Mouse (Mus musculus) embryonic facial prominence, embryonic 11.5 days (tissue): ENCODE measurements around the gene Bbs12. TPM values are rescaled to one million over a fixed set of nuclear protein-coding genes. Genes with fewer than 3 reads are reported as not detected.

Experiments
- polyA plus RNA-seq: library from polyadenylated mRNA; unstranded; fragments of >200 nt; fragmentation: Nextera tagmentation; extraction: Ambion mirVana; gene quantifications from 2 replicates; pipeline ENCODE4 v1.2.1, GENCODE M21; 2014

Bbs12 gene
- polyA plus RNA-seq, 1 experiment from 2014 or later: 11.6 TPM

Other genes starting within 250 kb of the Bbs12 start
- gene Adad1, start 249.0 kb upstream of the Bbs12 start, polyA plus RNA-seq: 0.27 and 0.89 TPM in 2 replicates
- gene Il2, start 186.6 kb upstream of the Bbs12 start, polyA plus RNA-seq: 0.46 and 0.72 TPM in 2 replicates
- gene Il21, start 79.9 kb upstream of the Bbs12 start, polyA plus RNA-seq: not detected in 2 replicates
- gene Cetn4, start 154 bp downstream of the Bbs12 start, polyA plus RNA-seq: 1.8 and 2.2 TPM in 2 replicates
- gene Fgf2, start 35.8 kb downstream of the Bbs12 start, polyA plus RNA-seq: 1.3 and 1.6 TPM in 2 replicates
- gene Spata5, start 107.3 kb downstream of the Bbs12 start, polyA plus RNA-seq: 52.9 and 57.6 TPM in 2 replicates
- gene Nudt6, start 107.7 kb downstream of the Bbs12 start, polyA plus RNA-seq: 3.6 and 3.8 TPM in 2 replicates